Mouse (Mus musculus) thymus, adult 2 months (tissue): ENCODE measurements around the gene Sobp.

ENCODE experiments used
- CTCF ChIP-seq: fragments of 200-500 bp; IDR thresholded peaks from 2 replicates; pipeline ENCODE4 v1.5.1; 2012; ENCODE audit warnings: mild to moderate bottlenecking, control low read depth, low read length, moderate library complexity, borderline replicate concordance; ENCODE audit not compliant: control insufficient read depth, poor library complexity, insufficient read depth; ENCODE audit errors: extremely low read depth
- POLR2A ChIP-seq: fragments of 200-500 bp; IDR thresholded peaks from 2 replicates; pipeline ENCODE4 v1.6.1; 2012; ENCODE audit warnings: mild to moderate bottlenecking, low read length, control low read depth, moderate library complexity; ENCODE audit not compliant: control insufficient read depth, poor library complexity, insufficient read depth; ENCODE audit errors: extremely low read depth

DNA sequence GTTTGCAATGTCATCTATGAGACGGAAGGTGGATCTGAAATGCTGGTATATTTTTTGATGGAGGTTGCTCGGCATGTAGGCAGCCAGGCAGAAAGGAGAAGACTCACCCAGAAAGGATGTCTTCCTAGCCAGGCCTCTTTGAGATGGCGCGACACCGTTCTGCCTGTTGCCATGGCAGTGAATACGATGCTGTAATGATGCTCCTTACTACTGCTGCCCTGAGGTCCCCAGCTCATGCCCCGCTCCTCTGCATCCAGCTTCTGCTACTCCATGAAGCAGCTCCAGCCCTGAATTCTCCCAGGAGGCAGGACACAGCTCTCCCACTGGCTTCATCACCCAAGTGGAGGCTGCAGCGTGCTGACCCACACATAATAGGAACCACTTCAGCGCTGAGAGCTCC lies 183.3 kb downstream of the Sobp start:
- TF ChIP-seq POLR2A (no peak), CTCF (no peak)
